Mouse (Mus musculus) natural killer cell, adult 2 months (primary cell): ENCODE measurements around the gene Cops7a.

ENCODE experiments used
- DNase-seq, 2 experiments: peaks; one replicate each; pipeline ENCODE4 v3.0.0; 2022; ENCODE audit warnings: low spot score in 2 of 2

Gene Cops7a

GRCm38 (mm10) chr6:124918890-124919627, 46.3 kb downstream of the Cops7a start:
- DNase-seq = no peak

- DNase-seq = no peak
Measured at GRCm38 (mm10) chr6:124918331-124918690, 47.0 kb downstream of the Cops7a start.

GRCm38 (mm10) chr6:124917518-124918330, 47.6 kb downstream of the Cops7a start:
- peak in 1 of 2 experiments; percentile 24 for DNase-seq

- peak; percentile 78 to 86 for DNase-seq
Measured at GRCm38 (mm10) chr6:124916695-124917517, 48.4 kb downstream of the Cops7a start.

DNA sequence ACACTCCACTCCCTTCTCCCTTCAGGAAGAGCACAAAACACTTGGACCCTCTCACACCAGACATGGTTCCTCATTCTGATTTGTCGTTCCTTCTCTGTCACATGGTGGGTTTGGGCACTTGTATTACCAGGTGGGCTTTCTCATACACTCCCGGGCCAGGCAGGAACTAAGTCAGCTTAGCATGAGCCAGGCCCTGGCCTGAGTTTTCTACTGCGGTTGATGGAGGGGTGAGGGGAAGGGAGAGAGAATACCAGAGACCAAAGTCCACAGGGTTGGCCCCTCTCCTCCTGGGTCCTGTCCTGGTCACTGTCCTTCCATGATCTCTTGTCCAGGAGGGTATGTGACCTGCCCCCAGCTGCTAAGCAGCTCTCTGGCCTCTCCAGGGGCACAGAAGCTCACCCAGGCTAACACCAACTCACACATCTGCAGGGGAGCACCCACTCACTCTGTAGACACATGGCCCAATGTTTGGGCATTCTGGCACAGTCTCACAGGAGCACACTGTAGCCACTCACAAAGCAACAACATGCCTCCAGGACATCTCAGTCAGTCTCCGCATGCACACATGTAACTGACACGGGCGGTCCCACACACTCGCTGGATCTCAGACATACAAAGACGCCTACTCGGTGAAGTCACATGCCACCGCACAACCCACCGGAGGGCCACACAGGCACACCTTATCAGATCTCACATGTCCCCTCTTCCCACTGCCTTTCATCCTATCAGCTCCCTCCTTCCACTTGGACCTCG, 49.2 kb downstream of the Cops7a start:
- DNase-seq = no peak

DNA sequence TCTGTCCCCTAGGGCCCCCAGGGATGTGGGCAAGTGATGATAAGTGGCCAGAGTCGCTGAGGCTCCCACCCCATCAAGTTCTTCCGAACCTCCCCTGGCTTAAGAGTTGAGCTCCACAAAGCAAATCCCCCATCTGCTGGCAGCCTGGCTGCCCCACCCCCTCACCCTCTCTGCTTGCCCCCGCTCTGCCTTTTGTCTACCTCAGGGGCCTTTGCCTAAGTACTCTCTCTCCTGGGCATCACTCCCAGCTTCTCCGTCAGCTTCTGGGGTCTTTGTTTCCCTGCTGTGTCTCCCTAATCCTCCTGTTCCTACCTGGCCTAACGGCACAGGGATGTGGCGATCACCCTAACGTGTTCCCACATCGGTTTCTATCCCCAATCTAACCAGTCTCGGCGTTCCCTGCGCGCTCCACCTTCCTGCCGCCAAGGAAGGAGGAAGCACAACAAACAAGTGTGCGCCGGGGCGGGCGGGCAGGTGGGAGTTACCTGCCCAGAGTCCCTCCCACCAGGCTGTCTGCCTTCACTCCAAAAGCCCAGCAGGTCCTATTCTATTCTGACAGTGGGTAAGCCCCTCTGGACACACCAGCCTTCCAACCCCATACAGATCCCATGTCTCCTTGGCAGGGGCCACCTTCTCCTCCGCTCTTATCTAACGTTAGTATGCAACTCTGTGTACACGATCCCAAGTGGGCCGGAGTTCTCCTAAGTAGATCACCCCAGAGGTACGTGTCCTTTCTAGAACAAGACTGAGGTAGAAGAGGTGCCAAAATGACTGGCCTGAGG, 50.0 kb downstream of the Cops7a start:
- DNase-seq = no peak

GRCm38 (mm10) chr6:124914511-124914910, 50.8 kb downstream of the Cops7a start:
- DNase-seq = no peak

DNA sequence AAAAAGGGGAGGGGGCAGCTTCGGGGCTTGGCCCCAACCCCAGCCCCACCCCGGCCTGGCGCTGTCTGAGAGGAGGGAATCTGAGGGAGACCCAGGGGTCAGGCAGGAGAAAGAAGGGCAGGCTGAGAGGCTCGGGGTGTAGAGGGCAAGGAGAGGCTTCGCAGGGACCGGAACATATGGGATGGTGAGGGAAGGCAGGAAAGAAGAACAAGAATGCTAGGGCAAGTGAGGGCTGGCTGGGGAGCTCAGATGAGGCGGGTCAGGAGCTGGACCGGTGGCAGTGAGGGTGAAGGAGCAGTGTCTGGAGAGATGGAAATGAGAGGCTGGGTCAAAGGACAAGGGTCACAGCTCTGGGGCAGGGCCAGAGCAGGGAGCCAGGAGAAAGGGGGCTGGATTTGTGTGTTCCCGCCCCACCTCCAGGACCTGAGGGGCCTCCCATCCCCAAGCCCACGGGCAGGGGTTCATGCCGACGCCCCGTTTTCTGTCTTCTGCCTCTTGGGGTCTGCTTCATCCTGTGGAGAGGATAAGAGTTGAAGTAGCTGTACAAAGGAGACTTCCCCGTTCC, 51.5 kb downstream of the Cops7a start:
- no peak for DNase-seq

GRCm38 (mm10) chr6:124913214-124913613, 52.1 kb downstream of the Cops7a start:
- DNase-seq = no peak

- DNase-seq = no peak
Measured at GRCm38 (mm10) chr6:124911533-124912218, 53.7 kb downstream of the Cops7a start, which contains the start of gene Lag3. TSS of gene Lag3 (minus strand) at chr6:124911705.

DNA sequence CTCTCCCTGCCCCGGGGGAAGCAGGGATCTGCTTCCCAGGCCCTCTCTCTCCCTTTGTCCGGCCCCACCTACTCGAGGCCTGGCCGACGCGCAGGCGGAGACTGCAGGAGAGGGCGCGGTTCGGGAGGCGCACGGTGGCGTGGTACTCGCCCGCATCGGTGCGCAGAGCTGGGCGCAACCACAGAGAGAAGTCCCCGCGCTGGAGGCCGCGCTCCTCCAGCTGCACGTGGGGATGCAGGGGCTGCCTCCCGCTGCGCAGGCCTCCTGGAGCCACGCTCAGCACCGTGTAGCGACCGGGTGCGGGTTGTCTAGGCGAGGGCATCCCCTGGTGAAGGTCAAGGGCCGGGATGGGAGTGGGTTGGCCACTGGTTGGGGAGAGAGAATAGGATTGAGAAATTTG, 55.3 kb downstream of the Cops7a start:
- DNase-seq = no peak
